Mouse (Mus musculus) layer of hippocampus, adult 9-10 months (tissue): ENCODE data around the gene Hipk1.
"Not testable (repeated sequence)": the region's sequence is repeated elsewhere in the genome, so short reads cannot be mapped to it uniquely, and the experiment has no call there.

Experiments
- DNase-seq: peaks from one replicate; pipeline ENCODE4 v3.0.0; 2022; ENCODE audit warnings: low spot score

Gene Hipk1

DNA sequence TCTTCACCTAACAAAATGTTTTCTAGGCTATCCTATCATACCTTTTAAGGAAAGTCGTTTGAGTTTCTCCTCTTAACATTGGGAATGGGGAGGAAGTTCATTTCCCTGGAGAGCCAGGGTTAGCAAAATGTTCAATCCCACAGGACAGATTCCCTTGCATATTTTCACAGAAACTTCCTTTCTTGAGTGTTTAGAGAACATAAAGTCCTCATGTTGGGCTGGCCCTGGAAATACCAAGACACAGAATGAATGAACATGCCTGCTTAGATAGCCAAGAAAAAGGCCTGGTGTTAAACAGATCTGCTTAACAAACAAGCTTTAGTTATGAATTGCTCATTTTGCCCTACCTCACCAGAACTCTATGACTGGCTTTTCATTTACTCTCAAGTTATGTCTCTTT lies 1.2 kb upstream of the Hipk1 start:
- DNase-seq: no peak

- not testable (repeated sequence) for DNase-seq
These were observed 696 bp upstream of the Hipk1 start for GRCm38 (mm10) chr3:103792111-103792406.

GRCm38 (mm10) chr3:103790346-103791145 lies 817 bp downstream of the Hipk1 start:
- DNase-seq: no peak

- DNase-seq: no peak
These were observed 1.4 kb downstream of the Hipk1 start for GRCm38 (mm10) chr3:103789891-103790345.

DNA sequence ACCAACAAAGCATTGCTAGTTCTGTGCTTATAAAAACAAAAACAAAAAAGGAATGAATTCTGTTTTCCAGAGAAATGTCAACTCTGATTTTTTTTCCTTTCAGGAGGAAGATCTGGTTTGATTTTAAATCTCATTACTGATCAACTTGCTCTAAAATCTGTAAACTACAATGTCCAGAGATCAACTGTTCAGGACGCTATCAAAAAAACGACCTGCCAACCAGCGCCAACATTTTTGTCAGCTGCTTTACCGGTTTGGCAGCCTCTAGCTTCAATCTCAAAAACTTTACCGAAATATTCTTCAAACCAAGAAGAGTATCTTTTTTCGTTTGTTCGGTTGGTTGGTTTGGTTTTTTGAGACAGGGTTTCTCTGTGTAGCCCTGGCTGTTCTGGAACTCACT lies 2.3 kb downstream of the Hipk1 start:
- DNase-seq: no peak

- DNase-seq: no peak
These were observed 4.1 kb downstream of the Hipk1 start for GRCm38 (mm10) chr3:103787225-103787624.

DNA sequence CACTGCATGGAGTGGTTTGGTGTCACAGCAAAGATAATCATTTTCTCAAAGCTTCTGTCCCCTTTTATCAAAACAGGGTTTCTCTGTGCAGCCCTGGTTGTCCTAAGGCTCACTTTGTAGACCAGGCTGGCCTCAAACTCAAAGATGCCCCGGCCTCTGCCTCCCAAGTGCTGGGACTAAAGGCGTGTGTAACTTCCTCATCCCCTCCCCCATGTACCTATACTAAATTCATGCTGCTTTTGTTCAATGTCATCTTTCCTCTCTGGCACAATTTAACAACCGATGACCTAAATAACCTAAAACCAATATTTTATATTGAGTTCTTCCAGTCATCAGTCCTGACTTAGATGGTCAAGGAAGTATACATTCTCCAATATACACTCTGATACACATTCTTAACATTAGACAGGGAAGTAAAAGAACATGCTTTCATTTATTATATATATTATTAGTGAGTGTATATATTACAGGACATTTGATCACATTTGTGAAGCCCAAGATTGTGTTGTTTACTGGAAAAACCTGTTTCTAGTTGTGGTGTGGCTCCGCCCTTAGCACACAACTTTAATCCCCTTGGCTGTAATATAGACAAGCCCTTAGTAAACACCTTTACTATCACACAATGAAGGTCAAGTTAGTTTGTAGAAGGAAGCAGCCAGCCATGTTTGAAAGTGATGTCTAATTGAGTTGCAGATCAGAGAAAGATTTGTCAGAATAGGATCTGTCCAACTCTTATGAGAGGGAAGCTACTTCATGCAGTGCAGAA lies 8.3 kb downstream of the Hipk1 start:
- no peak for DNase-seq

DNA sequence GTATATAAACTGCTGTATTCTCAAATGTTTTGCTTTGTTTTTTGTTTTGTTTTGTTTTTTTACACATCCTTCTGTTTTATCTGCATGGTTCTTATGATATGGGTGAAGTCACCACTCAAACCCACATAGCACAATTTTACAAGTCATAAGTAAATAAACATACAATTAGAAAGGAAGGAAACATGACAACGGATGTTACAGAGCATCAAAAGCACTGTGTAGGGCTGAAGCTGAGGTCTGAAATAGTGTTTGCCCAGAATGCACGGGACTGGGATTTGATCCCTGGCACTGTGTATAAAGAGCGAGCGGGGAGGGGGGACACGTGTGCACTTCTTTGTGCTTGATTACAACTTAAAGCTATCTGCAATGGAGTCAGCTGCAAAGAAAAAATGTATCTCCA lies 10.6 kb downstream of the Hipk1 start:
- DNase-seq: no peak

GRCm38 (mm10) chr3:103780271-103780670 lies 11.1 kb downstream of the Hipk1 start:
- no peak for DNase-seq

DNA sequence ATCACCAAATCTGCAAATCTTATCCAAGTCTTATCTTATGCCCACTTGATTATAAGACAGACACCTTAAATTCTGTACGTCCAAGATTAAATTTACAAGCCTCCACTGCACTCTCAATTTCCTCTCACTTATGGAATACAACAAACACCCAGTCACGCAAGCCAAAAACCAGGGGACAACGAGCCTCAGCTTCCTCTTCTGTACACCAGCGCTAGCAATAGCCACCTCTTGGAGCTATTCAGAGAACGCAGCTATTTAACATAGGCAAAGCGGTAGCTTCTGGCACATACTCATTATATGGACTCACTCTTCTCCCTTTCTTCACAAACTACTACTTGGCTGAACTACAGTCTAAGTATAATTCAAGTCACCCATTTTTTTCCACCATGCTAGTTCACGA lies 12.2 kb downstream of the Hipk1 start:
- DNase-seq: no peak

DNA sequence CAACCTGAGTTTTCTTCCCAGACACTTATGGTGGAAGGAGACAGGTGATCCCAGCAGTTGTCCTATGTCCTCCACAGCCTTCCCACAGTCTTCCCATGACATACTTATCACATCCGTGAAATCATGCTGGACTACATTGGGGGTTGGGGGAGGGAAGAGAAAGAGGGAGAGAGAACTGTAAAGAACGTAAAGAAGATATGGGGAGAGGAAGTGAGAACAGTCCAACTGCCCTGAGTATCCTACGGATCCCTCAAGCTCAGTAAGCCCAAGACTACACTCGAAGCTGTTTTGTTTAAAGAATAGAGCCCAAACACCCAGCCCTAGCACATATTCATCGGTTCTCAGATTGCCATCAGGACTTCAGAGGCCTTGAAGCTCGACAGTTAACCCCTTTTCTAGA lies 12.7 kb downstream of the Hipk1 start:
- DNase-seq: no peak

DNA sequence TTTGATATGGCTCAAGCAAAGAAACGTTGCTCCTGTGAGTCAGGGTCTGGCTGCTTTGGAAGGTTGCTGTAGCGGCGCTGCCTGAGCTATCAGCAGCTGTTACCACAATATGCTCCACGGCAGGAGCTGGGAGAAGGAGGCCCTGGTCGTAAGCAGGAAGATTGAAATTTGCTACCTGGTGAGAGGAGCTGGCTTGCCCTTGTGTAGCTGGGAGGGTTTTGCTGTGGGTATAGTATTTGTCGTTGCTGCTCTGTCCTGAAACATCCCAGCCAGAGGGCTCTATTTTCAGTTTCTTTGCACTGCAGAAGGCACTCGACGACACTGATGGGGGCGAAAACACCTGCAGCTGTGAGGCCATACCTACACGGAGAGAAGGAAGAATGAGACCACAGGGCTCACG lies 13.4 kb downstream of the Hipk1 start:
- no peak for DNase-seq

DNA sequence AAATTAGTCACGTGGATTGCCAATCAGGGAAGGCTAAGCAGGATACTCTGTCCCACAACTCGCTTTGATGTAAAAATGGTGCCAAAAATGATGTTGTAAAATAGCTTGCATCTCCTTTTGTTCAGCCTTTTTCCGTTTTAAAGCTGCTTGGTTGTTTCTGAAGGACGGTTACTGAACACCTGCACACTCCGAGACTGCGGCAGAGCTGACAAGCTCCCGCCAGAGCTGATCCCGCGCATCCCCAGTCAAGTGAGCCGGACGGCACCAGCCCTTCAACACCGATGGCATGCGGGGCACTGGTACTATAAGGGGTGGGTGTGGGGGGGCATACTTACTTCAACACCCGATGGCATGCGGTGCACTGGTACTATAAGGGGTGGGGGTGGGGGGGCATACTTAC lies 17.4 kb downstream of the Hipk1 start:
- DNase-seq: no peak

- no peak for DNase-seq
These were observed 17.9 kb downstream of the Hipk1 start for GRCm38 (mm10) chr3:103773508-103773907.

DNA sequence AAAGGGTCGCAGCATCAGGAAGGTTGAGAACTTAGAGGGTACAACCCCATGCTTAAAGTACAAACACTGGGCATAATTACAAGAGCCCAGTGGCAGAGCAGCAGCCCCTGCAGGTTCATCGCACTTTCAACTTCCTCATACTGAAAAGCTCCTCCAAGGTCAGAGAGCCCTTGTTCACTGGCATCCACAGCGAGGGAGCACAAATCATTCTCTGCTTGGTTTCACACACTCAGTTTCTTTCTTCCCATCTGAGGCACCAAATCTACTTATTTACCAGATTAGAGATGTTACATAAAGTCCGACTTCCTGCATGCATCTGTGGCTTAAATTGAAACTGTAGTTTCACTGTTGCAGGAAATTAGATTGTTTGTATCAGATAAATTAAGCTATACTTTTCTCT lies 18.5 kb downstream of the Hipk1 start:
- no peak for DNase-seq

- no peak for DNase-seq
These were observed 19.7 kb downstream of the Hipk1 start for GRCm38 (mm10) chr3:103771531-103772130.

GRCm38 (mm10) chr3:103766789-103767188 lies 24.6 kb downstream of the Hipk1 start:
- DNase-seq: no peak

GRCm38 (mm10) chr3:103759261-103759970 lies 31.9 kb downstream of the Hipk1 start:
- no peak for DNase-seq

GRCm38 (mm10) chr3:103758456-103758855 lies 32.9 kb downstream of the Hipk1 start:
- DNase-seq: no peak

DNA sequence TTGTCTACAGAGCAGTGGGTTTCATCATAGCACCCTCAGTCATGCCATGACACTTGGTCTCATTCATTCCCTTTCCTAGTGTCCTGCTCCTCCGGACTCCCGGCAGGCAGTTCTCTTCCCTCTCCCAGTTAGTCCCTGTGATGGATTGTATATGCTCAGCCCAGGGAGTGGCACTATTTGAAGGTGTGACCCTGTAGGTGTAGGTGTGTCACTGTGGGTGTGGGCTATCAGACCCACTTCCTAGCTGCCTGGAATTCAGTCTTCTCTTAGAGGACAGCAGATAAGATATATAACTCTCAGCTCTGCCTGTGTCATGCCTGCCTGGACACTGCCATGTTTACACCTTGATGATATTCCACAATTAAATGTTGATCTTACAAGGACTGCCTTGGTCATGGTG lies 34.4 kb downstream of the Hipk1 start:
- DNase-seq: no peak

GRCm38 (mm10) chr3:103755351-103755750 lies 36.0 kb downstream of the Hipk1 start:
- DNase-seq: no peak

DNA sequence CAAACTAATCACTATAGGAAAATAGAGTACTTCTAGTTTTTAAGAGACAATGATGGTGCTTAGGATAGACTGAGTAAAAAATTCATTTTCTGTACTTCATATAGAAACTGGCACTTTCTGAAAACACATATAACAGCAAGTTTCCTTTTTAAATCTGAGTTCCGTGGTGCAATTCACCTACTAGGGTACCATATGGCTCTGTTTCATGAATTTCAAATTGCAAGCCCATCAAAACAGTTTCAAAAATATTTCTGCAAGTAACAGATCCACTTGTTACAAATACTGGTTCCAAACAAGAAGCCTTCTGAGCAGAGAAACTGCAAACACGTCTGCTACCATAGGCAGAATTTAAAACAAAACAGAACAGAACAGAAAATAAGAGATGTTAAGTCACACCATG lies 39.8 kb downstream of the Hipk1 start:
- DNase-seq: no peak

GRCm38 (mm10) chr3:103746711-103747110 lies 44.7 kb downstream of the Hipk1 start:
- no peak for DNase-seq
